Mouse (Mus musculus): ENCODE results near the gene Foxred2.

Foxred2 gene

GRCm38 (mm10) chr15:77919441-77919840, 37.1 kb downstream of the Foxred2 start:
- DNase-seq (ENCODE audit: low read depth in 1 of 2, low spot score in 2 of 2) = no peak

GRCm38 (mm10) chr15:77916851-77917544, 39.5 kb downstream of the Foxred2 start:
- peak; percentile 59 to 80 for DNase-seq (ENCODE audit: low read depth in 1 of 2, low spot score in 2 of 2)

- DNase-seq (ENCODE audit: low read depth in 1 of 2, low spot score in 2 of 2) = no peak
These were observed 41.2 kb downstream of the Foxred2 start for GRCm38 (mm10) chr15:77915287-77915686.

- no peak for DNase-seq (ENCODE audit: low read depth in 1 of 2, low spot score in 2 of 2)
These were observed 42.0 kb downstream of the Foxred2 start for GRCm38 (mm10) chr15:77914507-77914906.

- no peak for DNase-seq (ENCODE audit: low read depth in 1 of 2, low spot score in 2 of 2)
These were observed 43.5 kb downstream of the Foxred2 start for GRCm38 (mm10) chr15:77913054-77913453.

- no peak for DNase-seq (ENCODE audit: low read depth in 1 of 2, low spot score in 2 of 2)
These were observed 43.9 kb downstream of the Foxred2 start for GRCm38 (mm10) chr15:77912585-77912984.

- DNase-seq (ENCODE audit: low read depth in 1 of 2, low spot score in 2 of 2) = no peak
These were observed 44.5 kb downstream of the Foxred2 start for GRCm38 (mm10) chr15:77912048-77912447.

- DNase-seq (ENCODE audit: low read depth in 1 of 2, low spot score in 2 of 2) = no peak
These were observed 45.5 kb downstream of the Foxred2 start for GRCm38 (mm10) chr15:77911065-77911464.

GRCm38 (mm10) chr15:77907646-77908518, 48.6 kb downstream of the Foxred2 start:
- DNase-seq (ENCODE audit: low read depth in 1 of 2, low spot score in 2 of 2) = no peak

GRCm38 (mm10) chr15:77906545-77906944, 50.0 kb downstream of the Foxred2 start:
- DNase-seq (ENCODE audit: low read depth in 1 of 2, low spot score in 2 of 2) = no peak

- DNase-seq (ENCODE audit: low read depth in 1 of 2, low spot score in 2 of 2) = no peak
These were observed 50.4 kb downstream of the Foxred2 start for GRCm38 (mm10) chr15:77906081-77906480.

- no peak for DNase-seq (ENCODE audit: low read depth in 1 of 2, low spot score in 2 of 2)
These were observed 51.1 kb downstream of the Foxred2 start for GRCm38 (mm10) chr15:77905275-77905970.

- DNase-seq (ENCODE audit: low read depth in 1 of 2, low spot score in 2 of 2) = no peak
These were observed 52.1 kb downstream of the Foxred2 start for GRCm38 (mm10) chr15:77904363-77904892.

- no peak for DNase-seq (ENCODE audit: low read depth in 1 of 2, low spot score in 2 of 2)
These were observed 53.3 kb downstream of the Foxred2 start for GRCm38 (mm10) chr15:77903176-77903575.

- no peak for DNase-seq (ENCODE audit: low read depth in 1 of 2, low spot score in 2 of 2)
These were observed 61.6 kb downstream of the Foxred2 start for GRCm38 (mm10) chr15:77894926-77895325.

GRCm38 (mm10) chr15:77893292-77893691, 63.2 kb downstream of the Foxred2 start:
- DNase-seq (ENCODE audit: low read depth in 1 of 2, low spot score in 2 of 2) = no peak

- DNase-seq (ENCODE audit: low read depth in 1 of 2, low spot score in 2 of 2) = no peak
These were observed 64.1 kb downstream of the Foxred2 start for GRCm38 (mm10) chr15:77892420-77892819.

- DNase-seq (ENCODE audit: low read depth in 1 of 2, low spot score in 2 of 2) = no peak
These were observed 64.8 kb downstream of the Foxred2 start for GRCm38 (mm10) chr15:77891766-77892165.

Data from monocyte, adult 2 months (primary cell).